Mouse (Mus musculus): ENCODE data around the gene Gm20388. TPM values are rescaled to one million over a fixed set of nuclear protein-coding genes. Genes with fewer than 3 reads are reported as not detected.

The Gm20388 gene
- polyA plus RNA-seq, 1 experiment from 2014 or later, result 1.4 TPM

GRCm38 (mm10) chr8:120429116-120429515 is 518.5 kb downstream of the Gm20388 start:
- peaks cover 7% of the 10 kb centered on the region; the same call in 1 of the 2 replicates for H3K9me3 ChIP-seq (replicated peaks; ENCODE audit: control insufficient read depth, low read length)
- H3K27me3 ChIP-seq (ENCODE audit: control insufficient read depth, insufficient read depth, low read depth, low read length), result no peaks in the 10 kb centered on the region
- H3K4me2 ChIP-seq (ENCODE audit: low read depth, low read length), result no peak overlapping the region
- WGBS (ENCODE audit: insufficient replicate concordance), result 81% methylated on average over 1 of the region's 1 CpGs
- H3K9ac ChIP-seq (ENCODE audit: low read depth, low read length), result no peak overlapping the region
- peaks cover 12% of the 10 kb centered on the region for H3K4me1 ChIP-seq (ENCODE audit: control insufficient read depth, low read depth, low read length)
- H3K27ac ChIP-seq (ENCODE audit: low read length), result no peak overlapping the region
- no peak for ATAC-seq (ENCODE audit: low read depth)
- H3K36me3 ChIP-seq (ENCODE audit: control insufficient read depth, insufficient read depth), result no peaks in the 10 kb centered on the region
- H3K4me3 ChIP-seq (ENCODE audit: low read depth, low read length), result no peak overlapping the region

DNA sequence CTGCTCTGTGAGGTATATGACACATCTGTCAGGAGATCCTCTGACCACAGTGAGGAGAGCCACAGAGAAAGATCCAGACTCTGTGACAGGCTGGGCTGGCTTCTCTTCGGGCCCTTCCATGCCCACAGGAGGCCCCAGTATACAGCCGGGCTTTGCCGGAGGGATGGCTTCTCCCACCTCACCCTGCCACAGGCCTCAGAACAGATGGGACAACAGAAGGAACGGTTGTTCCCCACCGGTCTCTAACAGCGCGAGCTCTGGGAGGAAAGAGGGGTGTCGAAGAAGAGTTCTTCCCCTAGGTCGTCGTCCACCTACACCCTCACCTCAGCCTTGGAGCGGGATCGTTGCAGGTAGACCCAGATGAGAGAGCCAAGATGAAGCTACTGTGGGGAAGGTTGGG is 520.4 kb downstream of the Gm20388 start:
- Histone ChIP-seq H3K4me1 (ENCODE audit: control insufficient read depth, low read depth, low read length) (peaks cover 6% of the 10 kb centered on the region), H3K9me3 (replicated peaks; ENCODE audit: control insufficient read depth, low read length) (peaks cover 7% of the 10 kb centered on the region; the same call in 1 of the 2 replicates), H3K4me3 (ENCODE audit: low read depth, low read length) (no peak overlapping the region), H3K27ac (ENCODE audit: low read length) (no peak overlapping the region), H3K36me3 (ENCODE audit: control insufficient read depth, insufficient read depth) (no peaks in the 10 kb centered on the region), H3K9ac (ENCODE audit: low read depth, low read length) (no peak overlapping the region), H3K27me3 (ENCODE audit: control insufficient read depth, insufficient read depth, low read depth, low read length) (no peaks in the 10 kb centered on the region), H3K4me2 (ENCODE audit: low read depth, low read length) (no peak overlapping the region)
- no peak for ATAC-seq (ENCODE audit: low read depth)
- WGBS (ENCODE audit: insufficient replicate concordance), result 77% methylated on average over 12 of the region's 12 CpGs

- no peak for ATAC-seq (ENCODE audit: low read depth)
- H3K4me2 ChIP-seq (ENCODE audit: low read depth, low read length), result no peak overlapping the region
- H3K9ac ChIP-seq (ENCODE audit: low read depth, low read length), result no peak overlapping the region
- no peak overlapping the region for H3K4me3 ChIP-seq (ENCODE audit: low read depth, low read length)
- peaks cover 6% of the 10 kb centered on the region for H3K4me1 ChIP-seq (ENCODE audit: control insufficient read depth, low read depth, low read length)
- H3K36me3 ChIP-seq (ENCODE audit: control insufficient read depth, insufficient read depth), result no peaks in the 10 kb centered on the region
- 64% methylated on average over 7 of the region's 7 CpGs for WGBS (ENCODE audit: insufficient replicate concordance)
- H3K27ac ChIP-seq (ENCODE audit: low read length), result no peak overlapping the region
- no peaks in the 10 kb centered on the region for H3K27me3 ChIP-seq (ENCODE audit: control insufficient read depth, insufficient read depth, low read depth, low read length)
- H3K9me3 ChIP-seq (replicated peaks; ENCODE audit: control insufficient read depth, low read length), result peaks cover 7% of the 10 kb centered on the region; the same call in 1 of the 2 replicates
These were observed 521.8 kb downstream of the Gm20388 start for GRCm38 (mm10) chr8:120432438-120432837.

GRCm38 (mm10) chr8:120433143-120433542 is 522.5 kb downstream of the Gm20388 start:
- Histone ChIP-seq H3K9me3 (replicated peaks; ENCODE audit: control insufficient read depth, low read length) (peaks cover 7% of the 10 kb centered on the region; the same call in 1 of the 2 replicates), H3K4me1 (ENCODE audit: control insufficient read depth, low read depth, low read length) (peaks cover 10% of the 10 kb centered on the region), H3K4me2 (ENCODE audit: low read depth, low read length) (no peak overlapping the region), H3K4me3 (ENCODE audit: low read depth, low read length) (no peak overlapping the region), H3K27me3 (ENCODE audit: control insufficient read depth, insufficient read depth, low read depth, low read length) (no peaks in the 10 kb centered on the region), H3K27ac (ENCODE audit: low read length) (no peak overlapping the region), H3K9ac (ENCODE audit: low read depth, low read length) (no peak overlapping the region), H3K36me3 (ENCODE audit: control insufficient read depth, insufficient read depth) (no peaks in the 10 kb centered on the region)
- ATAC-seq (ENCODE audit: low read depth), result no peak
- 84% methylated on average over 7 of the region's 7 CpGs for WGBS (ENCODE audit: insufficient replicate concordance)

DNA sequence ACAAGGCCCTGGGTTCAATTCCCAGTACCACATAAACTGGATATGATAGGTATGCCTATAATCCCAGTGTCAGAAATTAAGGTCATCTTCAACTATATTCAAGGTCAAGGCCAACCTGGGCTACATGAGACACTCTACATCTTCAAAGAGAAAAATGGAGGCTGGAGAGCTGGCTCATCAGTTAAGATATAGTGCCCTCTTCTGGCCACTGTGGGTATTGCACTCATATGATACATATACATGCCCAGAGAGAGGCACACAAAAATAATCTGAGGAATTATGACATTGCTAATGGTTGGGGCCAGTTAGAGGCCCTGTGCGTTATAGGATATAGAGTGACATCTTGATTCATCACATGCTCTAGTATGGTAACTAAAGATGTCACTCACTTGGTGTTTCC is 523.1 kb downstream of the Gm20388 start:
- 88% methylated on average over 1 of the region's 1 CpGs for WGBS (ENCODE audit: insufficient replicate concordance)
- H3K36me3 ChIP-seq (ENCODE audit: control insufficient read depth, insufficient read depth), result no peaks in the 10 kb centered on the region
- ATAC-seq (ENCODE audit: low read depth), result no peak
- H3K9me3 ChIP-seq (replicated peaks; ENCODE audit: control insufficient read depth, low read length), result peaks cover 7% of the 10 kb centered on the region; the same call in 1 of the 2 replicates
- no peaks in the 10 kb centered on the region for H3K27me3 ChIP-seq (ENCODE audit: control insufficient read depth, insufficient read depth, low read depth, low read length)
- no peak overlapping the region for H3K27ac ChIP-seq (ENCODE audit: low read length)
- no peak overlapping the region for H3K9ac ChIP-seq (ENCODE audit: low read depth, low read length)
- no peak overlapping the region for H3K4me3 ChIP-seq (ENCODE audit: low read depth, low read length)
- H3K4me1 ChIP-seq (ENCODE audit: control insufficient read depth, low read depth, low read length), result peaks cover 10% of the 10 kb centered on the region
- H3K4me2 ChIP-seq (ENCODE audit: low read depth, low read length), result no peak overlapping the region

DNA sequence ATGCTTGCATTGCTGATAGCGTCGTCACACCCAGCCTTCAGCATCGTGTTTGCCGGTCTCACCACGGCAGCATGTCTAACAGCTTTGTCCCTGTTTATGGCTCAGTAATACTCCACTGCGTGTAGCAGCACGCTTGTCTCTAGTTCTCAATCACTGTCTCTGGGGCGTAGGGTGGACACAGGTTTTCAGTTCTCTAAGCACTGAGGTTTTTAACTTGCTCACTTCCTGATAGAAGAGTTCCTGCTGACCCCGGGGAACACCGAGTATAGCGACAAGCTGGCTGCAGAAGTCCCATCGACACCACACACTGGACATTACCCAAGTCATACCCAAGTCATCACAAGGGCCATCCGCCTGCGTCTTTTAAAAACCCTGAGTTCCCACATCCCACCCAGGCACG is 525.1 kb downstream of the Gm20388 start:
- Histone ChIP-seq H3K4me3 (ENCODE audit: low read depth, low read length) (no peak overlapping the region), H3K27me3 (ENCODE audit: control insufficient read depth, insufficient read depth, low read depth, low read length) (no peaks in the 10 kb centered on the region), H3K9ac (ENCODE audit: low read depth, low read length) (no peak overlapping the region), H3K4me1 (ENCODE audit: control insufficient read depth, low read depth, low read length) (peaks cover 10% of the 10 kb centered on the region), H3K9me3 (replicated peaks; ENCODE audit: control insufficient read depth, low read length) (peaks cover 7% of the 10 kb centered on the region; the same call in 1 of the 2 replicates), H3K4me2 (ENCODE audit: low read depth, low read length) (no peak overlapping the region), H3K27ac (ENCODE audit: low read length) (no peak overlapping the region), H3K36me3 (ENCODE audit: control insufficient read depth, insufficient read depth) (no peaks in the 10 kb centered on the region)
- ATAC-seq (ENCODE audit: low read depth), result no peak
- 65% methylated on average over 15 of the region's 15 CpGs for WGBS (ENCODE audit: insufficient replicate concordance)

- Histone ChIP-seq H3K9me3 (replicated peaks; ENCODE audit: control insufficient read depth, low read length) (peaks cover 7% of the 10 kb centered on the region; the same call in 1 of the 2 replicates), H3K4me2 (ENCODE audit: low read depth, low read length) (no peak overlapping the region), H3K4me3 (ENCODE audit: low read depth, low read length) (no peak overlapping the region), H3K4me1 (ENCODE audit: control insufficient read depth, low read depth, low read length) (peaks cover 10% of the 10 kb centered on the region), H3K27me3 (ENCODE audit: control insufficient read depth, insufficient read depth, low read depth, low read length) (no peaks in the 10 kb centered on the region), H3K9ac (ENCODE audit: low read depth, low read length) (no peak overlapping the region), H3K36me3 (ENCODE audit: control insufficient read depth, insufficient read depth) (no peaks in the 10 kb centered on the region), H3K27ac (ENCODE audit: low read length) (no peak overlapping the region)
- WGBS (ENCODE audit: insufficient replicate concordance), result 39% methylated on average over 5 of the region's 5 CpGs
- no peak for ATAC-seq (ENCODE audit: low read depth)
These were observed 525.9 kb downstream of the Gm20388 start for GRCm38 (mm10) chr8:120436491-120437030.

GRCm38 (mm10) chr8:120437207-120437606 is 526.6 kb downstream of the Gm20388 start:
- peaks cover 7% of the 10 kb centered on the region; the same call in 1 of the 2 replicates for H3K9me3 ChIP-seq (replicated peaks; ENCODE audit: control insufficient read depth, low read length)
- ATAC-seq (ENCODE audit: low read depth), result no peak
- no peak overlapping the region for H3K4me3 ChIP-seq (ENCODE audit: low read depth, low read length)
- peaks cover 15% of the 10 kb centered on the region for H3K4me1 ChIP-seq (ENCODE audit: control insufficient read depth, low read depth, low read length)
- H3K27me3 ChIP-seq (ENCODE audit: control insufficient read depth, insufficient read depth, low read depth, low read length), result no peaks in the 10 kb centered on the region
- no peak overlapping the region for H3K27ac ChIP-seq (ENCODE audit: low read length)
- no peak overlapping the region for H3K9ac ChIP-seq (ENCODE audit: low read depth, low read length)
- H3K36me3 ChIP-seq (ENCODE audit: control insufficient read depth, insufficient read depth), result no peaks in the 10 kb centered on the region
- no peak overlapping the region for H3K4me2 ChIP-seq (ENCODE audit: low read depth, low read length)
- 59% methylated on average over 1 of the region's 1 CpGs for WGBS (ENCODE audit: insufficient replicate concordance)

DNA sequence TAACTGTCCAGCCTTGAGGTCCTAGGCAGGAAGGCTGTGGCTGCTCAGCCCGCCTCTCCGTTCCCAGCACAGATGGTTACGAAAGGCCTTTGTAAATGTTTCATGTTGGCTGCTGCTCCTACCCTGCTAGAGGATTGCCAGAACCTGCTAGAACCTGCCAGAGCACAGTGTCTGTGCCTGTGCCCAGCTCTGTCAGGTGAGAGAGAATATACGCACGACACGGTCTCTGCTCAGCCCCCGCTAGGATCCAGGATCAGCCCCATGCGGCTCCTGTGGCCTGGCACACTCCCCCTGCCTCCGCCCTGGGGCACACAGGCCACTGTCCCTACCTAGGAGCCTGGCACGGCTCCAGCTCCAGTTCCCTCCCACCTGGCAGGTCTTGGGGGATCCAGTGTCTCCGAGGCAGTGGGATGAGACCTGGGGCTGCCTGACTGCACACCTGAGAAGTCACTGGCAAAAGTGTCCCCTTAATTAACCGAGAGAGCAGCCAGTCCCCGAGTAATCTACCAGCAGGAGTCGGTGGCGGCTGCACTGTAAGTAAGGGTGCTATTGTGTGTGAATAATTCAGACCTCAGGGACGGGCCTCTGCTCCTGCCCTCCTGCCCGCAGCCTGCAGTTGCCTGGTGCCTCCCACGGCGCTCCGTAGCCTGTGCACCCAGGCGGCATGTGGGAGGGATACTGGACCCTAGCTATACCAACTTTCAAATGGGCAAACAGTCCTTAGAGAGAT is 527.2 kb downstream of the Gm20388 start:
- Histone ChIP-seq H3K27ac (ENCODE audit: low read length) (no peak overlapping the region), H3K4me3 (ENCODE audit: low read depth, low read length) (no peak overlapping the region), H3K9ac (ENCODE audit: low read depth, low read length) (no peak overlapping the region), H3K27me3 (ENCODE audit: control insufficient read depth, insufficient read depth, low read depth, low read length) (no peaks in the 10 kb centered on the region), H3K4me1 (ENCODE audit: control insufficient read depth, low read depth, low read length) (peaks cover 19% of the 10 kb centered on the region), H3K36me3 (ENCODE audit: control insufficient read depth, insufficient read depth) (no peaks in the 10 kb centered on the region), H3K9me3 (replicated peaks; ENCODE audit: control insufficient read depth, low read length) (peaks cover 7% of the 10 kb centered on the region; the same call in 1 of the 2 replicates), H3K4me2 (ENCODE audit: low read depth, low read length) (no peak overlapping the region)
- 74% methylated on average over 21 of the region's 21 CpGs for WGBS (ENCODE audit: insufficient replicate concordance)
- no peak for ATAC-seq (ENCODE audit: low read depth)

Data from liver, embryonic 16.5 days (tissue).